Mouse (Mus musculus) gastrocnemius, postnatal 10 days (tissue): ENCODE results near the gene Tmco4. TPM values are rescaled to one million over a fixed set of nuclear protein-coding genes. Genes with fewer than 3 reads are reported as not detected.

Source experiments
- DNase-seq: peaks from one replicate; pipeline ENCODE4 v3.0.0; 2021; ENCODE audit warnings: mixed read lengths
- total RNA-seq, 2 experiments: library from RNA; stranded (reverse); gene quantifications; 2 replicates each; pipeline ENCODE4 v1.2.3; 2021

The Tmco4 gene
- total RNA-seq, 2 experiments from 2014 or later, result 3.8 to 4.5 TPM

DNA sequence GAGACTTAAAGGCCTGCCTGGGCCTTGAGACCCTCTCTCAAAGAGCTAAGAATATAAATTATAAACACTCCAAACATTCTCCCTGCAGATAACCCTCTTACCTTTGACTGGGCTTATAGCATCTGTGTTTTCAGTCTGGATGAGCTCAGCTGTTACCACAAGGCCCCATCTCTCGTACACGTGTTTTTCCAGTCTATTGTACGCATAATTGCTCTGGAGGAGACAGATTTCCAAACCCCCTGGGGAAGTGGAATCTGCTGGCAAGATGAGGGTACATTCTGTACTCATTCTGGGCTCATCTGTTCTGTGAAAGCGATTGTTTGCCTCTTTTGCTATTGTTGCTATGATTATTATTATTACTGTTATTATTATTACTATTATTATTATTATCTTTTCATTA, 46.3 kb downstream of the Tmco4 start:
- no peak for DNase-seq

DNA sequence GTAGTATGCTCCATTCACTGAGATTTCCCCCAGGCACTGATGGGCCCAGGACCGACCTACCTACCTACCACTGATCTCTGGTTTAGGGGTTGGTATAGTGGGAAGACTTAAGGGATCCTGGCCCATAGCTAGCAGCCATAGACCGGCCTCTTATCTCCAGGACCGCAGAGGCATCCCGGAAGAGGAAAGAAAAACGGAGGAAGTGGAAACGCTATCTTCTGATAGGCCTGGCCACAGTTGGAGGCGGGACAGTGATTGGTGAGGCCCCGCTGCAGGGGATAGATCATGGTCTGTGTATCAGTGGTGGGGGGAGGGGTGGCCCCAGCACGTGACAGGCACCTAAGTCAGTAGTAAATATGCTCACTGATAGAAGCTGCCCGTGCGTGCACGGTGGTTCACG, 46.7 kb downstream of the Tmco4 start:
- no peak for DNase-seq

DNA sequence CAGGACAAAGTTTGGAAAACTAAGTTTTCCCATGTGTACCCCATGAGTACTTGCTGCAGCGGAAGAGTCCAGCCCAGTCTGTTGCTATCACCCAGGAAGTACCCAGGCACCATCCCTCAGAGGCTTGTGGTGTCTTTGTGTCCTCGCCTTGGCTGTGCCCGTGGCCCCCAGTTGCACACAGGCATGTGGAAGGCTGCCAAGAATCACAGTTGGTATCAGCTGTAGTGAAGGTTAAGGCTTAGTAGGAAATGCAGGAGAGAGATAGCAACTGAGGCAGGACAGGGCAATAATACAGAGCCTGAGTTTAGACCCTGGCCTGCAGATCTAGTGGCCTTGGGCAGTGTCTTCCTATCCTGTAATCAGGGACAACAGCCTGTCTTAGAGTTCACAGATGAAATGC, 47.7 kb downstream of the Tmco4 start:
- no peak for DNase-seq

DNA sequence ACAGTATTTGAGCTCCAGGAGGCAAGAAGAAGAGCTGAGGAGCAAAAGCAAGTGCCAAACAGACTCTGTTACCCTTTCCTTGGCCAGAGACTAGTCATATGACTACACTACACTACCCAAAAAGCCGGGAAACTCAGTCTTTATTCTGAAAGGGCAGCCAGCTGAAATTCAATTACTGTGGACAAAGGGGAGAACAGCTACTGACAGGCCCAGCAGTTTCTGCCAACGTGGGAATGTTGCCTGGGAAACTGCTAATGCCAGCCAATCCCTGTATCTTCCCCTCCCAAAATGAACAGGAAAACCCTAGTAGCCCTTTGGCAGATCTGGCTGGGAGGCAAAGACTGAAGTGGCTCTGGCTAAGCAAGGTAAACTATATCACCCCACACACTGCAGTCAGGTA, 51.7 kb downstream of the Tmco4 start:
- DNase-seq, result no peak

DNA sequence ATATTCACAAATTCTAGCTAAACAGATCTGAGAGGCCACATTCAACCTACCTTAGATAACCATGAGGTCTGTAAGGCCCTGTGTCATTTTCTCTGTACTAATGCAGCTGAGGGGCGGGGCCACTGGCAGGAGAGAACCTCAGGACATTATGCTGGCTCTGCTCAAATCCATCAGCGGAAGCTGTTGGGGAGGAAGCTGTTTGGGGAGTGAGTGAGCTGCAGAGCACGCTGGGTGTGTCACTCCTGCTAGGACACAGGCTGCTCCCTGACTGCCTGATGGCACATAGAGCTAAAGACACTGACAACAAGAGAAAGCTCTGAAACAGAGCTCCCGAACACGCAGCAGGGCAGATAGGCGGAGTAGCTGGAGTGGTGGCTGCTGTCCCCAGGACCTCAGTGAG, 58.0 kb downstream of the Tmco4 start:
- no peak for DNase-seq

DNA sequence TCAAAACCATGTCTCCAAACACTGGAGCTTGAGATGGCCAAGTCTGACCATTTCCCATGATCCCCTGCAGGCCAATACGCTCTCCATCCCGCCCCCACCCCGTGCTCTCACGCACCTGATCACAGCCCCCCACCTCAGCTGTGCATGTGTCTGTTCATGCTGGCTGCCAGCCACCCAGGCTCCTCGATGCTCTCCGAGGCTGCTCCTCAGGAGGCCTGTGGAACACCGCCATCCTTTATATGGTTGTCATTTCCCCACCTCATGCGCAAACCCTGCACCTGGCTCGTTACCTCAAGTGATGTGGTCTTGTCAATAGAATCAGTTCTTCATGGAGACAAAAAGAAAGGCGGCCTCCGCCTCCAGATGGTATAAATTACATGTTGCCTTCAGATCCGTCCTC, 59.8 kb downstream of the Tmco4 start:
- no peak for DNase-seq

DNA sequence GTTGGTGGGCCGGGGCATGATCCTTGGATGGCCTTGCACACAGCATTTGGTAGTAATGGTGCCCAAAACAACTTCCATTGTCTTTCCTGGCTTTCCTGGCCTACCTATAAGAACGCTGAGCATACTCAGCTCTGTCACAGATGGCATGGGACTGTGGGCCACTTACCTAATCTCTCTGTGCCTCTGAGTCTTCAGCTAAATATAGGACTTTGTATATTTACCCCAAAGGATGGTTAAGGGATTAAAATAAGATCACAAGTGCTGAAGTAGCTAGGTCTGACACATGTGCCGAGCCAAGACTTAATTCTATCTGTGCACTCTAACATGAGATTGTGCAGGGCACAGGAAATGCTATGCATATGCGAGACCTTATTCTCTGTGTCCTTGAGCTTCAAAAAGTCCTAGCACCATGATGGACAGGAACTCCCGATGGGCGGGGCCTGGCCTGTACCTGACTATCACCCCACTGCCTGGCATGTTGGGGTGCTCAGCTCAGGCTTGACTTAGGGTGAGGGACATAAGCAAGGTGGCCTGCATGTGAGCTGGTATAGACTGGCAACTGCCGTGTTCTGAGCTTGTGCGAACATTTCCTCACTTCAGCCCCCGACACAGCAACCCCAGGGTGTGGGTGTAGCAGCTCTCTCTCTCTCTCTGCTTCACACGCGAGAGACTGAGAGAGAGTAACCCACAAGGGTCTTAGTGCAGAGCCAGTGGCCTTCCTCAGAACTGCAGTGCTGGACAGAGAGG, 60.7 kb downstream of the Tmco4 start:
- DNase-seq, result no peak

DNA sequence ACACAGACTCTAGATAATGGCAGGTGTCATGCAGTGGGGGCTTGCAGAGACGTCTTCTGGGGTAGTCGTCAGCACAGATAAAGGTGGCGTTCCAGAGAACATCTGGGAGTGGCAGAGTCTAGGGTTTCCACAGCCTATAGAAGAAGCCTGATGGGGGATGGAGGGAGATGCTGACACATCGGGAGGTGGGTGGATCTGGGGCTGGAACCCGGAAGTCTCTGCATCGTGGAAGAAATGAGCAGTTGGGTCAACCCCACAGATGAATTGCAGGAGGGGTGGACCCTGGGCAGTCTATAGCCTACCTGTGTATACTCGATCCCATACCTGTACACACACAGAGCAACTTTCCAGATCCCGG, 61.3 kb downstream of the Tmco4 start:
- DNase-seq, result no peak

DNA sequence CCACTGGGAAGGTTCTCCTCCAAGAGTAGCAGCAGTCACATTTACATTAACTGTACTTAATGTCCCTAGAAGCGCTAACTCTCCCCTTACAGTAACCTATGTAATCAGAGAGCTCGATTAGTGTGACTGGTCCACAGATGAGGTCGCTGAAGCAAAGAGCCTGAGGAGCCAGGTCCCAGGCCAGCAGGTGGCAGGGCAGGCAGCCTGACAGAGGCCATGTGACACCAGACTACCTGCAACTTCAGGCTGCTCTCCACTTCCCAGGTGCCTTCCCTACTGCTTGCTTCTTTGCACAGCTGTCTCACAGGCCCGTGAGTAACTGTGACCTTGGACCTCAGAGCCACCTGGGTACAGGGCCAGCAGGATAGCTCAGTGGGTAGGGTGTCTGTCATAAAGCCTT, 61.9 kb downstream of the Tmco4 start:
- DNase-seq, result no peak

DNA sequence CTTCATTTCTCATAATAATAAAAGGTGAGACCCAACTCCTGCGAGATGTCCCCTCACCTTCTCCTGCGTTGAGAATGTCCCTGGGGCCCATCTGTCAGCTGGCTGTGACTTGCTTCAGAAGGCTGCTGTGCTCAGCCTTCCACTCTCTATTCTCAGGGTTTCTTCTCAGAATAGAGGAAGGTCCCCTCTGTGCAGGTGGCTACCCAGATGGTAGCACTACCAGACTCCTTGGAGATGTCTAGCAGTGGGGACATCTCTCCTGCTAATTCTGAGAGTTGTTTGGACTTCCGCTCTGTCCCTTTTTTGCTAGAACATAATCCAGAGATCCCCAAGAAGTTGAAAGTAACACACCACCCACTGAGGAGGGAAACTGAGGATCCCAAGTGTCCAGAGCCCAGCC, 62.3 kb downstream of the Tmco4 start:
- DNase-seq, result no peak

DNA sequence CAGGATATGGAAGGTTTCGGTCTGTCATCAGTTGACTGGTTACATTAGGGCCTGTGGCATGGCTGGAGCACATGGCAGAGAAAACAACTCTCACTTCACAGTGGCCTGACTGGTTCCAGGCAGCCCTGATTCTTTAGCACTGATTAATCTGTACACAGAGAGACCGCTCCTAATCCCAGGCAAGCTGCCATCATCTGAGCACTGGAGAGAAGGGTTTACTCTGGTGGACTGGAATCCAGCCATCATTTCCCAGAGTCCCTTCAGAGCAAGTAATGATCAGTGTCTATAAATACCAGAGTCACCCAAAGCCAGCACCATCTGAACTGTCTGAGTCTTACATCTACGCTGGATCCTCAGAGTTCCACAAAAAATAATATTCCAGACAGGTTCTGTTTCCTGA, 63.1 kb downstream of the Tmco4 start:
- DNase-seq, result no peak

DNA sequence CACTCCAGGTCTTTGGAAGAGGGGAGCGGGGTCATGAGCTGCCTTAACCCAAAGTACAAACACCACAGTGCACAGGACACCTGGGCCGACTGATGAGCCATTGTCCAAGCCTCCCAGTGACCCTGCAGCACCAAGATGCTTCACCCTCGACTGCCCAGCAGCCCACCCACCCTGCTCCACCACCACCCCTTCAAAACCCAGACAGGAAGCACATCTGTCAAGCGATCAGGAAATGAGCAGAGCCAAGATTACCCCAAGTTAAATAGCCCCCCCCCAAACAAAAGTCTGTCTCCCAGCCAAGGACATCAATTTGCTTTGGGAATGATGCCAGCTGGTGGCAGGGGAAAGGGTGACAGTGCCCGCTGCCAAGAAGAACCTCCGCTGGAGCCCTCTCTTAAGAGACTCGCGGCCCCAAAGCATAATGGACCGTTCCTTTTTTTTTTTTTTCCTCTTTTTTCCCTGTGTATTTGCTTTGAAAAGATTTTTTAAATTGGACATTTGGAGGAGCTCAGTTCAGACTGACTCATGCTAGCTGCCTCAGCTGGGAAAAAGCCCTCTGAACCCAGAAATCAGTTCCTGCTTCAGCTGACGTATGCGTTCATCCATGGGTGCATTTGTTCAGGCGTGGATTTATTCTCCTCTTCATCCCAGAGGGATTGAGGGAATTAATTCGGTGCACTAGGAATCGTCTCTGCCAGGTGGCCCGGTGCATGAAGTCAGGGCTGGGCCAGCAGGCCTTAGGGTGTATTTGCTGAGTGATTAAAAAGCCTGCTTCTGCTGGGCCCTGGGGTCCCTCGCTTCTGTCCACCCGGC, 65.3 kb downstream of the Tmco4 start:
- no peak for DNase-seq

DNA sequence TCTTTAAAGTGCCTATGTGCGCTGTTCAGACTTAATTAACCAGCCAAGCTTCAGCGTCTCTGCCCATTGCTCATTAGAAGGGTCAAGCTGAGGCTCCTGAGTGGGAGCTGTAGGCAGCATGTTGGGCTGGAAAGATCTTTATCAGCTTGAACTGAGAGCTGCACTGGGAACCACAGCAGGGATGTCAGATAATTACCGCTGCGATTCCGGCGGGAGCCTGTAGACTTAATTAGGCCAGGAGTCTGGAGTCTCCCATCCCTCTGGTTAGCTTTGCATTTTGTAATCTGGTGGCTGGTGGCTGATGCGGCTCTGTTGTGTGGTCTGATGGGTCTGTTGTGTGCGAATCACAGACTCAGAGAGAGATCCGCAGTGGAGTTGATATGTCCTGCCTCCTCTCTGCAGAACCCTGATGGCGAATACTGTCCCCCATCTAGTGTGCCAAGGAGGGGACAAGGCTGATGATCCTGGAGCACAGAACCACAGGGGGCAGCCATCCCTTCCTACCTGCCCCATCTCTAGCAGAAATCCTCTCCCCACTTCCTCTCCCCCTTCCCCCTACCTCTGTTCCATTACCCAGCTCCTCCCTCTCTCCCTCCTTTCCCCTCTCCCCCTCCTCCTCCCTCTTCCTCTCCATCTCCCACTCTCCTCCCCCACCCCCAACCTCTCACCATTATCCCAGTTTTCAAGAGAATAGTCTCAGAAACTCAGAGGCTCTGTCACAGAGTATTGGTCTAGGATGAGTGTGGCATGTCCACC, 67.6 kb downstream of the Tmco4 start:
- no peak for DNase-seq

DNA sequence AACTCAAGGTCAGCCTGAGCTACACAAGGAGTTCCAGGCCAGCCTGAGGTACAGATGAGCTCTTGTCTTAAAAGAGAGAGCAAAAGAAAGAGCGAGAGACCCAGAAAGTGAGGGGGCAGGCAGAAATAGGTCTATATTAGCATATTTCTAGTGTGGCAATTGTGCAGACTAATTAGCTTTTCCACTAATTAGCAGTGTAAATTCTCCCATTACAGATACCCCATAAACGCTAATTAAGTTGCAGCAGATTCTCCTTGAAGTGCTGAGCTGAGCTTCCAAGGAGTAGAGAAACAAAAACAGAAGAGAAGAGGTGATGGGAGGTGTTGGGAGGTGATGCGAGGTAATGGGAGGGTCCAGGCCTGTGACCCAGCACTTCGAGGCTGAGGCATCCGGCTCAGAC, 69.9 kb downstream of the Tmco4 start:
- DNase-seq, result no peak

DNA sequence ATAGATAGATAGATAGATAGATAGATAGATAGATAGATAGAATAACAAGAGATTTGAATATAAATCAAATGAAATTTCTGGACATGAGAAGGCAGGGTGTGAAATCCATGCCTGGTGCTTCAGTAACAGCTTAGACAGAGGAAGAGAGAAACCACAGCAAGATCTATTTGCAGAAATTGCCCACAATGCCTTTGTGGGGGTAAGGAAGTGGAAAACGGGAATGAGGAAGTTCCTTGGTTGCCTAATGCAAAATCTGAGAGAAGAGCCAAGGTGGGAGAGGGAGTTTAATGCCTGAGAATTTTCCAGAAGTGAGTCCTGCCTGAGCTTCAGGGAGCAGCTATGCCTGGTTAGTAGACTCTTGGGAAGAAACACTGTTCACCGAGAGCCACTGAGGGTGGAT, 70.9 kb downstream of the Tmco4 start:
- no peak for DNase-seq

DNA sequence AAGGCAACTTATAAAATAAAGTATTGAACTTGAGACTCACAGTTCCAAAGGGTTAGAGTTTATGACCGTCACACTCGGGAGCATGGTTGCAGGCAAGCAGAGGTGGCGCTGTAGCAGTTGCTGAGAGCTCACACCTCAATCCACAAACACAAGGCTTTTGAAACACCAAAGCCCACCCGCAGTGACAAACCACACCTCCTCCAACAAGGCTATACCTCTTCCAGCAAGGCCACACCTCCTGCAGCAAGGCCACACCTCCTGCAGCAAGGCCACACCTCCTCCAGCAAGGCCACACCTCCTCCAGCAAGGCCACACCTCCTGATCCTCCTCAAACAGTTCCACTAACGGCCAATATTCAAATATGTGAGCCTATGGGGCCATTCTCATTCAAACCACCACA, 71.9 kb downstream of the Tmco4 start:
- no peak for DNase-seq

DNA sequence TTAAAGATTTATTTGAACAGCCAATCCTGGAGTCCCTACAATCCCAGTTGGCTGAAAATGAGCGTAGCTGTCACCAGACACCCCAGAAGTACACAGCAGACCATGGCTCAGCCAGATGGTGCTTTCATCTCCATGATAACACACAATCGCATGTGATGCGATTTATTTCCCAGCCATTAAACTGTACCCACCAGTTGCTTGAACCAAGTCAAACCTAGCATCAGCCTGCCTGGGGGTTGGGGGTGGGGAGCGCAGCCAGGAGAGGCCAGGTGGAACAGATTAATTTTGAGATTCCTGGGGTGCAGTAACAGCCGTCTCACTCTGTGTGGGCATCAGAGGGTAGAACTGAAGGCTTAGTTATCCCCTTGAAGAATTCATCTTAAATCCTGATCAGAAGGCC, 73.7 kb downstream of the Tmco4 start:
- DNase-seq, result no peak

DNA sequence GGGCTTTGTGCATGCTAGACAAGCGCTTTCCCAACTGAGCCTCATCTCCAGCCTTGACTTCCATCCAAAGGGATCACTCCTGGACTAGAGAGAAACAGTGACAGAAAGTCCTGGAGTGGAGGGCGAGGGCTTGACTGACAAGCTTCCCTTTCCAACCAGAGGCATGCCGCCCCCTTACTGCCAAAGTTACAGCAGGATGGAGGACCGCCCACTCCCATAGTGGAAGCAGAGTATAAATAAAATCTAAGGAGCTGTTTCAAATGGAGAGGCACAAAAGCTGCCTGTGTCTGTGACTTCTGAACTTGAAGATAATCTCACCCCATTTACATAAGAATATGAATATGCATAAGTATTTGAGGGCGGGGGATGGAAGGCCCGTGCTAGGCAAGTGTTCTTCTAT, 75.8 kb downstream of the Tmco4 start:
- no peak for DNase-seq

DNA sequence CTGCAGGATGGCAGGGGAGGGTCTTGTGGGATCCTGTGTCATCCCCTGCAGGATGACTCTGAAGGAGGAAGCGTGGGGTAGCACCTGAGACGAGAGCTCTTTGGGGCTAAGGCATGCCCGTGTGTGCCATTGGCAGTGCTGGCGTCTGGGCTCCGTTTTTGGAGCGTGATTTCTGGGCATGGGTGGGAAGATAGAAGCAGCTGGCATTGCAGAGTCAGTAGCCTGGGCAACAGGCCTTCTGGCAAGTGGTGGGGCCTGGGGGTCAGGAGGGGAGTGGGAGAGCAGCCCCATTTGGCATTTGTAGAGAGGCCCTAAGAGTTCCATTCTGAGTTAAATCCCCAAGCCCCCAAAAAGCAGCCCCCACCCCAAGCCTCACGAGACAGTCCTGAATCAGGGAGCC, 80.1 kb downstream of the Tmco4 start:
- DNase-seq, result no peak

DNA sequence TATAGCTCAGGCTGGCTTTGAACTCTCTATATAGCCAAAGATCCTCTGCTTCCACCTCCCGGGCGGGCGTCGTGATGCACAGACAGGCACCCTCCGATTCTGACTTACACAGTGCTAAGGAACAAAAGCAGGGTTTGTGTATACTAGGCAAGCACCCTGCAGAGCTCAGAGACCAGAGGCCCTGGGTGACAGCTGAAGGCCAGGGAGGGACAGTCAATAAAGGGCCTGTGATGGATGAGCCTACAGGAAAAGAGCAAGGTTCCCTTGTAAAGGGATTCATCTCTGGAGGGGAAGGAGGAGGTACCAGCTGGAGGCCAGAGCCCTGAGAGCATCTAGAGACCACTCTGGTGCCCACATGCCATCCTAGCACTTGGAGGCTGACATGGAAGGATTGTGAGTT, 80.7 kb downstream of the Tmco4 start:
- no peak for DNase-seq

DNA sequence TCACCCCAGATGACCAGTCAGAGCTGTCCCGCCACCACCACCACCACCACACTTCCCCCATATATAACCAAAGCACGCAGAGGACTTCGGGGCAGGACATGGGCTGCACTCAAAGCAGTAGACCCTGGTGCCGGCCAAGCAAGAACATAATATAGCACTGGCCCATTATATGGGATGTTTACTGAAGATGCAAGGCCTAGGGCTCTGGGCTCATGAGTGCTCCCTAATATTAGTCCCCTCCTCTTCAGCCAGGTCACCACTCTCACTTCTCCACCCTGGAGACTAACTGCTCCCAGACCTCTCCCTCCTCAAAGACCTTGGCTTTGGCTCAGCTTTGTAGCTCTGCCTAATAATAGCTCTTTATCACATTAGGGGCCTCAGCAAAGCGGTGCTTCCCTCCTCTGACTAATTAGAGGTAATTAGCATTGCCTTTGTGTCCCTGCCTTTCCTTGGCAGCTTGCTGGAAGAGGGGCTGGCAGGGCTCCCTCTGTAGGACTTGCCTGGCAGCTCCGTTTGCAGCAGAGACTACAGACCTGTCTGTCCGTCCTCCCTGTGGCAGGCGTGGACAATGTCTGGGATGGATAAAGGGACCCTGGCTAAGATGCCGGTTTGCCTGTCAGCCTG, 81.7 kb downstream of the Tmco4 start:
- DNase-seq, result no peak

DNA sequence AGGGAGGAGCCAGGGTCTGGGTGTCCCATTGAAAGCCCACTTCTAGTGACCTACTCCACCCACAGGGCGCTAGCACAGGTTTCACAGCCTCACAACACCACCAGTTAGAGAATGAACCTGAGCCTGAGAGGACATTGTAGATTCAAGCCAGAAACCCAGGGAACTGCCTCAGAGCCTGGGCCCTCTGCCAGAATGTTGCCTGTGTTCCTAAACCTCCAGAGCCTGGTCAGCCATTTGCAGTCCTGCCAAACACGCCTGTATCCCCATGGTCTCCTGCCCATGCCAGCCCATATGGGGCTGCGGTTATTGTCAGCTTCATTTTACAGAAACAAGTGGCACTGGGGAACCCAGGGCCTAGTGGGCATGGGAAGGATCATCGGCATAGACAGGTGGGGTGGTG, 82.6 kb downstream of the Tmco4 start:
- DNase-seq, result peak; percentile 17

DNA sequence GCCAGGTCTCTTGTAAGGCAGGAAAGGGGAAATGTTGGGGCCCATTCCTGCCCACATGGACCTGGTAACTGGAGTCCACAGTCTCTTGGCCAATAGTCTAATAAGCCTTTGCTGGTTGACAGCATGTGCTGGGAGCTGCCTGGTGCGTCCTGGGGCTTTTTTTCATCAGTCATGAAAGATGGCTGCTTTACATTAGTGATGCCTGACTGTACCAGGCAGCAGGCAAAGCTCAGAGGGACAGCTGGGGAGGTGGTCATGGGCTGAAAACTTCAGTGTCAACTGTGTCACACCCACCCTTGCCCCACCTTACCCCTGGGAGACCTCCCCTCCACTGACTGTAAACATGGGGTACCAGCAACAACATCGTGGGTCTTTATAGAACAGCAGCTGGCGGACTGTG, 83.1 kb downstream of the Tmco4 start:
- DNase-seq, result no peak
